Mouse (Mus musculus): ENCODE measurements around the gene Capg. TPM values are rescaled to one million over a fixed set of nuclear protein-coding genes. Genes with fewer than 3 reads are reported as not detected.
"Not testable (repeated sequence)": the region's sequence is repeated elsewhere in the genome, so short reads cannot be mapped to it uniquely, and the experiment has no call there.

Capg gene
- polyA plus RNA-seq, 1 experiment, result 95.7 TPM

GRCm38 (mm10) chr6:72527070-72527469 lies 17.1 kb upstream of the Capg start:
- no peak for TF ChIP-seq POLR2A (IDR thresholded peaks at IDR 0.05; ENCODE audit: low read depth, low read length)
- TF ChIP-seq CTCF (IDR thresholded peaks at IDR 0.05; ENCODE audit: borderline replicate concordance, insufficient read depth, low read length), result no peak
- H3K27ac ChIP-seq (ENCODE audit: insufficient read depth, low read length), result no peak overlapping the region
- H3K4me1 ChIP-seq (ENCODE audit: control insufficient read depth, insufficient read depth, low read length), result no peaks in the 10 kb centered on the region
- no peak overlapping the region for H3K4me3 ChIP-seq (ENCODE audit: insufficient read depth, low read length)

- no peak overlapping the region for H3K27ac ChIP-seq (ENCODE audit: insufficient read depth, low read length)
- TF ChIP-seq POLR2A (IDR thresholded peaks at IDR 0.05; ENCODE audit: low read depth, low read length) (no peak), CTCF (IDR thresholded peaks at IDR 0.05; ENCODE audit: borderline replicate concordance, insufficient read depth, low read length) (no peak)
- H3K4me3 ChIP-seq (ENCODE audit: insufficient read depth, low read length), result no peak overlapping the region
- no peaks in the 10 kb centered on the region for H3K4me1 ChIP-seq (ENCODE audit: control insufficient read depth, insufficient read depth, low read length)
Measured at GRCm38 (mm10) chr6:72528410-72529151, 15.6 kb upstream of the Capg start.

- Histone ChIP-seq H3K4me3 (ENCODE audit: insufficient read depth, low read length) (no peak overlapping the region), H3K4me1 (ENCODE audit: control insufficient read depth, insufficient read depth, low read length) (peaks cover 3% of the 10 kb centered on the region; the same call in 1 of the 2 replicates), H3K27ac (ENCODE audit: insufficient read depth, low read length) (no peak overlapping the region)
- TF ChIP-seq POLR2A (IDR thresholded peaks at IDR 0.05; ENCODE audit: low read depth, low read length) (no peak), CTCF (IDR thresholded peaks at IDR 0.05; ENCODE audit: borderline replicate concordance, insufficient read depth, low read length) (no peak)
Measured at GRCm38 (mm10) chr6:72532580-72532979, 11.6 kb upstream of the Capg start.

- H3K4me1 ChIP-seq (ENCODE audit: control insufficient read depth, insufficient read depth, low read length), result not testable (repeated sequence)
Measured at GRCm38 (mm10) chr6:72533555-72533954, 10.6 kb upstream of the Capg start.

GRCm38 (mm10) chr6:72534035-72534809 lies 10.0 kb upstream of the Capg start:
- Histone ChIP-seq H3K4me1 (ENCODE audit: control insufficient read depth, insufficient read depth, low read length) (peaks cover 3% of the 10 kb centered on the region; the same call in 1 of the 2 replicates), H3K27ac (ENCODE audit: insufficient read depth, low read length) (no peak overlapping the region), H3K4me3 (ENCODE audit: insufficient read depth, low read length) (no peak overlapping the region)
- 0 out of 2 replicates have a peak, but pooled peaks have one; percentile 36 for TF ChIP-seq CTCF (IDR thresholded peaks at IDR 0.05; ENCODE audit: borderline replicate concordance, insufficient read depth, low read length)
- TF ChIP-seq POLR2A (IDR thresholded peaks at IDR 0.05; ENCODE audit: low read depth, low read length), result no peak

More at GRCm38 (mm10) chr6:72533555-72533954, 10.6 kb upstream of the Capg start:
- not testable (repeated sequence) for H3K4me3 ChIP-seq (ENCODE audit: insufficient read depth, low read length); H3K27ac ChIP-seq (ENCODE audit: insufficient read depth, low read length)

- Histone ChIP-seq H3K4me3 (ENCODE audit: insufficient read depth, low read length) (no peak overlapping the region), H3K27ac (ENCODE audit: insufficient read depth, low read length) (no peak overlapping the region), H3K4me1 (ENCODE audit: control insufficient read depth, insufficient read depth, low read length) (peaks cover 3% of the 10 kb centered on the region; the same call in 1 of the 2 replicates)
- peak; percentile 67 for TF ChIP-seq CTCF (IDR thresholded peaks at IDR 0.05; ENCODE audit: borderline replicate concordance, insufficient read depth, low read length)
- no peak for TF ChIP-seq POLR2A (IDR thresholded peaks at IDR 0.05; ENCODE audit: low read depth, low read length)
Measured at GRCm38 (mm10) chr6:72535165-72535564, 9.0 kb upstream of the Capg start.

- H3K27ac ChIP-seq (ENCODE audit: insufficient read depth, low read length), result no peak overlapping the region
- TF ChIP-seq POLR2A (IDR thresholded peaks at IDR 0.05; ENCODE audit: low read depth, low read length) (no peak), CTCF (IDR thresholded peaks at IDR 0.05; ENCODE audit: borderline replicate concordance, insufficient read depth, low read length) (no peak)
- H3K4me1 ChIP-seq (ENCODE audit: control insufficient read depth, insufficient read depth, low read length), result peaks cover 3% of the 10 kb centered on the region; the same call in 1 of the 2 replicates
- H3K4me3 ChIP-seq (ENCODE audit: insufficient read depth, low read length), result peak overlapping the region; percentile 28
Measured at GRCm38 (mm10) chr6:72537998-72538500, 6.1 kb upstream of the Capg start.

GRCm38 (mm10) chr6:72538562-72539031 lies 5.6 kb upstream of the Capg start:
- peak overlapping the region; percentile 28 for H3K4me3 ChIP-seq (ENCODE audit: insufficient read depth, low read length)
- peaks cover 5% of the 10 kb centered on the region; the same call in 1 of the 2 replicates for H3K4me1 ChIP-seq (ENCODE audit: control insufficient read depth, insufficient read depth, low read length)
- TF ChIP-seq CTCF (IDR thresholded peaks at IDR 0.05; ENCODE audit: borderline replicate concordance, insufficient read depth, low read length) (no peak), POLR2A (IDR thresholded peaks at IDR 0.05; ENCODE audit: low read depth, low read length) (peak; percentile 54)
- no peak overlapping the region for H3K27ac ChIP-seq (ENCODE audit: insufficient read depth, low read length)

GRCm38 (mm10) chr6:72543265-72543850 lies 833 bp upstream of the Capg start:
- H3K4me1 ChIP-seq (ENCODE audit: control insufficient read depth, insufficient read depth, low read length), result peaks cover 6% of the 10 kb centered on the region; the same call in 1 of the 2 replicates
- TF ChIP-seq POLR2A (IDR thresholded peaks at IDR 0.05; ENCODE audit: low read depth, low read length) (no peak), CTCF (IDR thresholded peaks at IDR 0.05; ENCODE audit: borderline replicate concordance, insufficient read depth, low read length) (no peak)
- peak overlapping the region; percentile 72 for H3K27ac ChIP-seq (ENCODE audit: insufficient read depth, low read length)
- H3K4me3 ChIP-seq (ENCODE audit: insufficient read depth, low read length), result no peak overlapping the region
